Comparison of ENCODE assay signal across 8 mouse cellular contexts in the genomic region with DNA sequence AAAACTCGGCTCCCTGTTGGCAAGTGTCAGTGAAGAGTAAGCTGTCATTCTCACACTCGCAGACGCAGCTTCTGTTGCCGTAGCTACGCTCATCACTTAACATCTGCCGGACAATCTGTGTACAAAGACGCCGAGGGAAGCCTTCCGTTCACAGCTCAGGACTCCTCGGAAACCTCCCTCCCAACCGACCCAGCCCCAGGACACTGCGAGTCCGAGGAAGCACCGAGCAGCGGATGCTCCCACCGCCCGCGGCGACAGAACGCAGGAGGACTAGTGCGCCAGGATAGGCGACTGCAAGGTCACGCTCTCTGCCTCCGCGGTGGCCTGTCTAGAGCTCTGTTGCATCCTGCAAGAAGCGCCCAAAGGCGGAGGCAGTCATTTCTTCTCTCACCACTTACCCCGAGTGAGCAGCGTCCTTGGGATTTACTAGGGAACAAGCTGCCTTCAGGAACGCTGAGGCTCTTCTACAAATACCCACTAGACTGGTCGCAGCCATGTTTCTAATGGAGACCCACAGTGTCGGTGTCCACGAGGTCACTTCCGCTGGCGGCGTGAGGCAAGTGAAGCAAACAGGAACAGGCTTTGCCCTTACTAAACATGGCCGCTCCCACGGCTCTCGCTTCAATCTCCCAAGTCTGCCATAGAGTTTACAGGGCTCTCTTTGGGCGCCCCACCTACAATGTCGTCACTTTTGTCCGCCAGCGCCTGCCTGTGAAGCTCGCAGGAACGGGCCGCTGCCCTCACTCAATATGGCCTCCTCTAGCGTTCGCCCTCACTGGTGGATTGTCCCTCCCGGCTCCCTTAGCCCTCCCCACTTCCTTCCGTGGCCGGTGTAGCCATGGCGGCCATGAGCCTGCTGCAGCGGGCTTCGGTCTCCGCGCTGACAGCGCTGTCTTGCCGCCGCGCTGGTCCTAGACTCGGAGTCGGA. TPM values are rescaled to one million over a fixed set of nuclear protein-coding genes. Genes with fewer than 3 reads are reported as not detected.
DNase-seq lines count a peak whose midpoint lies in the region; ATAC-seq and TF ChIP-seq lines count a peak whose summit lies in the region.

Gene Ndufb5 (plus strand): TSS at position 747 of the 928 bp plus-strand sequence.

- peak within 1 kb of the TSS; percentile 85 for H3K9ac ChIP-seq in embryonic facial prominence, embryonic 14.5 days (ENCODE audit: low read depth, low read length)
- H3K9ac ChIP-seq in heart, adult 2 months (ENCODE audit: low read depth, low read length): peak within 1 kb of the TSS; percentile 86
- peak within 1 kb of the TSS; percentile 90 for H3K9ac ChIP-seq in limb, embryonic 13.5 days
- H3K9ac ChIP-seq in midbrain, embryonic 16.5 days (ENCODE audit: low read depth, low read length): peak within 1 kb of the TSS; percentile 87

- peak; percentile 100 for DNase-seq in 3T3-L1 (ENCODE audit: low read depth, low spot score)
- peak; percentile 89 to 93 for DNase-seq in adrenal gland, postnatal 4 days (ENCODE audit: low spot score in 2 of 2)
- peak; percentile 100 for DNase-seq in embryonic facial prominence, embryonic 14.5 days (ENCODE audit: low spot score)
- peak; percentile 98 to 99 for DNase-seq in heart, adult 2 months
- peak; percentile 99 for DNase-seq in kidney, adult 8-10 months
- DNase-seq in spleen, postnatal 10 days (ENCODE audit: low spot score in 2 of 2): peak; percentile 93 to 96

- no peak for TF ChIP-seq CTCF in heart, adult 2 months (IDR thresholded peaks at IDR 0.05)

- peak; percentile 83 for TF ChIP-seq POLR2A in heart, adult 2 months (IDR thresholded peaks at IDR 0.05; ENCODE audit: insufficient read depth, low read depth, low read length)

- no peaks in the 10 kb centered on the region for H3K27me3 ChIP-seq in embryonic facial prominence, embryonic 14.5 days (replicated peaks; ENCODE audit: control insufficient read depth, insufficient read depth, low read length)
- H3K27me3 ChIP-seq in heart, adult 2 months (ENCODE audit: control insufficient read depth, insufficient read depth, low read length): no peaks in the 10 kb centered on the region
- no peaks in the 10 kb centered on the region for H3K27me3 ChIP-seq in limb, embryonic 13.5 days
- no peaks in the 10 kb centered on the region for H3K27me3 ChIP-seq in midbrain, embryonic 16.5 days (ENCODE audit: control insufficient read depth, insufficient read depth, low read depth, low read length)

- H3K4me2 ChIP-seq in embryonic facial prominence, embryonic 14.5 days (ENCODE audit: low read depth, low read length): peak within 1 kb of the TSS; percentile 81
- peak within 1 kb of the TSS; percentile 74 for H3K4me2 ChIP-seq in limb, embryonic 13.5 days (replicated peaks)
- H3K4me2 ChIP-seq in midbrain, embryonic 16.5 days (ENCODE audit: low read length): peak within 1 kb of the TSS; percentile 88

- peak within 1 kb of the TSS; percentile 76 for H3K27ac ChIP-seq in embryonic facial prominence, embryonic 14.5 days (replicated peaks; ENCODE audit: low read depth, low read length)
- H3K27ac ChIP-seq in heart, adult 2 months: peak within 1 kb of the TSS; percentile 94
- H3K27ac ChIP-seq in limb, embryonic 13.5 days: peak within 1 kb of the TSS; percentile 70; the same call in 1 of the 2 replicates
- peak within 1 kb of the TSS; percentile 86 for H3K27ac ChIP-seq in midbrain, embryonic 16.5 days (ENCODE audit: low read length)

- TF ChIP-seq EP300 in heart, adult 2 months (IDR thresholded peaks at IDR 0.05; ENCODE audit: insufficient read depth, low read depth, low read length): peak; percentile 79

- H3K4me1 ChIP-seq in embryonic facial prominence, embryonic 14.5 days (ENCODE audit: control insufficient read depth, insufficient read depth, low read length): peaks cover 14% of the 10 kb centered on the region; the same call in 1 of the 2 replicates
- peaks cover 7% of the 10 kb centered on the region for H3K4me1 ChIP-seq in heart, adult 2 months (ENCODE audit: control insufficient read depth, insufficient read depth, low read length)
- H3K4me1 ChIP-seq in limb, embryonic 13.5 days: peaks cover 19% of the 10 kb centered on the region
- peaks cover 26% of the 10 kb centered on the region for H3K4me1 ChIP-seq in midbrain, embryonic 16.5 days (ENCODE audit: control insufficient read depth, insufficient read depth, low read length)

- H3K79me2 ChIP-seq in heart, adult 2 months (replicated peaks; ENCODE audit: control insufficient read depth, insufficient read depth, low read length): peaks cover 3% of the 10 kb centered on the region; the same call in 1 of the 2 replicates

- H3K9me3 ChIP-seq in embryonic facial prominence, embryonic 14.5 days (ENCODE audit: control insufficient read depth, low read length): no peaks in the 10 kb centered on the region
- H3K9me3 ChIP-seq in limb, embryonic 13.5 days: no peaks in the 10 kb centered on the region
- no peaks in the 10 kb centered on the region for H3K9me3 ChIP-seq in midbrain, embryonic 16.5 days (replicated peaks; ENCODE audit: control insufficient read depth, low read length, poor library complexity, severe bottlenecking)

- peak; percentile 99 for ATAC-seq in embryonic facial prominence, embryonic 14.5 days (ENCODE audit: low read depth)
- ATAC-seq in limb, embryonic 13.5 days (ENCODE audit: low FRiP score, low read depth): peak; percentile 98
- peak; percentile 99 for ATAC-seq in midbrain, embryonic 16.5 days

- intact Hi-C loops in heart, adult 2 months (cut with DNase I): loop anchor here (1.0 to 5.0 kb wide), 2 partner anchors 28 to 171 kb away; no protein-coding TSS in a partner anchor

- H3K36me3 ChIP-seq in embryonic facial prominence, embryonic 14.5 days (ENCODE audit: control insufficient read depth, insufficient read depth, low read length): peaks cover 29% of the 10 kb centered on the region
- H3K36me3 ChIP-seq in heart, adult 2 months (ENCODE audit: control insufficient read depth, insufficient read depth, low read length): peaks cover 13% of the 10 kb centered on the region
- peaks cover 37% of the 10 kb centered on the region for H3K36me3 ChIP-seq in limb, embryonic 13.5 days
- peaks cover 15% of the 10 kb centered on the region for H3K36me3 ChIP-seq in midbrain, embryonic 16.5 days (ENCODE audit: control insufficient read depth, insufficient read depth, low read length)

- under 1% methylated on average over 61 of the region's 62 CpGs for WGBS in embryonic facial prominence, embryonic 14.5 days
- WGBS in heart, adult 2 months: under 1% methylated on average over 62 of the region's 62 CpGs
- WGBS in limb, embryonic 13.5 days: under 1% methylated on average over 62 of the region's 62 CpGs
- under 1% methylated on average over 62 of the region's 62 CpGs for WGBS in midbrain, embryonic 16.5 days

- H3K4me3 ChIP-seq in embryonic facial prominence, embryonic 14.5 days (ENCODE audit: low read depth, low read length): peak within 1 kb of the TSS; percentile 83
- H3K4me3 ChIP-seq in heart, adult 2 months: peak within 1 kb of the TSS; percentile 91
- peak within 1 kb of the TSS; percentile 90 for H3K4me3 ChIP-seq in limb, embryonic 13.5 days
- H3K4me3 ChIP-seq in midbrain, embryonic 16.5 days (ENCODE audit: low read depth, low read length): peak within 1 kb of the TSS; percentile 69

RNA-seq across cellular contexts. Expression of gene Ndufb5, which starts in this region (rescaled TPM):
- 100 to 1,000 TPM; 261 to 291 TPM for total RNA-seq in adrenal gland, postnatal 4 days (2021)
- polyA plus RNA-seq in embryonic facial prominence, embryonic 14.5 days (2014; fragmentation: Nextera tagmentation; extraction: Ambion mirVana): 319 and 331 TPM in 2 replicates
- total RNA-seq in heart, adult 2 months (2021): 100 to 1,000 TPM; 793 to 933 TPM
- polyA plus RNA-seq in heart, adult 2 months (2012; rRNA removed): 925 and 1,211 TPM in 2 replicates
- 322 and 328 TPM in 2 replicates for polyA plus RNA-seq in limb, embryonic 13.5 days (2015; fragmentation: Nextera tagmentation; extraction: Ambion mirVana)
- polyA plus RNA-seq in midbrain, embryonic 16.5 days (2015; fragmentation: Nextera tagmentation; extraction: Ambion mirVana): 297 and 301 TPM in 2 replicates

Comparison
In these comparisons a context has a peak if more than half of its experiments do, and no peak if none do; other contexts are left out.
1. Peak in every context shown above with its lines: DNase-seq, ATAC-seq, H3K4me3 ChIP-seq and H3K27ac ChIP-seq.